Mouse (Mus musculus) CH12.LX (cell line): Measurements from ENCODE around the gene Cyp4f40. TPM values are rescaled to one million over a fixed set of nuclear protein-coding genes. Genes with fewer than 3 reads are reported as not detected.

Experiments used
- DNase-seq: peaks from one replicate; pipeline ENCODE4 v3.0.0-alpha.2; 2013; ENCODE audit errors: extremely low read depth
- H3K27ac ChIP-seq: 2 replicates; pipeline ENCODE4 v1.5.1; 2012; ENCODE audit warnings: low read depth, mild to moderate bottlenecking, control low read depth, moderate library complexity; ENCODE audit not compliant: insufficient read depth
- H3K27me3 ChIP-seq: replicated peaks from 2 replicates; pipeline ENCODE3; 2012; ENCODE audit warnings: inconsistent platforms
- H3K36me3 ChIP-seq, 2 experiments: replicated peaks in 1 of 2; 2 replicates each; pipeline versions ENCODE3 to v1.6.1; 2012; ENCODE audit warnings: inconsistent platforms in 1 of 2, low read length in 1 of 2, mild to moderate bottlenecking in 1 of 2, mixed read lengths in 1 of 2, moderate library complexity in 1 of 2; ENCODE audit not compliant: control insufficient read depth in 1 of 2, insufficient read depth in 1 of 2
- H3K4me1 ChIP-seq, 2 experiments: 2 replicates each; pipeline ENCODE4 v1.6.1; 2012; ENCODE audit warnings: inconsistent platforms in 1 of 2, moderate library complexity in 1 of 2; ENCODE audit not compliant: insufficient read depth in 2 of 2, control insufficient read depth in 1 of 2
- H3K4me2 ChIP-seq: 2 replicates; pipeline ENCODE4 v1.6.1; 2012; ENCODE audit warnings: low read depth, mild to moderate bottlenecking, control low read depth; ENCODE audit not compliant: poor library complexity, insufficient read depth, severe bottlenecking
- H3K4me3 ChIP-seq, 3 experiments: fragments of 150-350 bp in 1 of 3; sonication (generic) in 1 of 3; replicated peaks in 1 of 3; 2 replicates each; pipeline versions ENCODE3 to v1.5.1; 2011 to 2012; ENCODE audit warnings: low read depth in 2 of 3, low read length in 2 of 3, mild to moderate bottlenecking in 2 of 3, moderate library complexity in 2 of 3, control low read depth in 1 of 3, improper control_type of control experiment in 1 of 3, inconsistent platforms in 1 of 3, mixed read lengths in 1 of 3; ENCODE audit not compliant: poor library complexity in 1 of 3
- H3K79me2 ChIP-seq: replicated peaks from 2 replicates; pipeline ENCODE4 v1.6.1; 2012; ENCODE audit warnings: mild to moderate bottlenecking, moderate library complexity; ENCODE audit not compliant: control insufficient read depth, poor library complexity, insufficient read depth, severe bottlenecking; ENCODE audit errors: extremely low read depth
- H3K9ac ChIP-seq: 2 replicates; pipeline ENCODE4 v1.6.1; 2012; ENCODE audit warnings: low read depth, mild to moderate bottlenecking, control low read depth, moderate library complexity; ENCODE audit not compliant: insufficient read depth
- H3K9me3 ChIP-seq: replicated peaks from 2 replicates; pipeline ENCODE3; 2012; ENCODE audit warnings: low read length, inconsistent platforms, mixed read lengths
- CHD2 ChIP-seq: IDR thresholded peaks from 2 replicates; pipeline ENCODE4 v1.6.1; 2011; ENCODE audit warnings: low read length, improper control_type of control experiment
- CTCF ChIP-seq, 2 experiments: IDR thresholded peaks in 1 of 2; conservative IDR thresholded peaks in 1 of 2; 2 replicates each; pipeline ENCODE4 v1.5.1; 2011 to 2012; ENCODE audit warnings: low read depth in 2 of 2, low read length in 2 of 2, improper control_type of control experiment in 1 of 2, inconsistent platforms in 1 of 2, mild to moderate bottlenecking in 1 of 2, moderate library complexity in 1 of 2
- GABPA ChIP-seq: IDR thresholded peaks from 2 replicates; pipeline ENCODE4 v1.6.1; 2012; ENCODE audit warnings: low read depth, low read length, improper control_type of control experiment, inconsistent platforms; ENCODE audit not compliant: insufficient replicate concordance
- HCFC1 ChIP-seq: IDR thresholded peaks from 2 replicates; pipeline ENCODE4 v1.6.1; 2012; ENCODE audit warnings: low read depth, mild to moderate bottlenecking, inconsistent platforms, low read length, improper control_type of control experiment
- IRF4 ChIP-seq: IDR thresholded peaks from 2 replicates; pipeline ENCODE4 v1.6.1; 2014; ENCODE audit warnings: low read depth, mild to moderate bottlenecking, inconsistent platforms, low read length, improper control_type of control experiment
- JUN ChIP-seq: IDR thresholded peaks from 2 replicates; pipeline ENCODE4 v1.6.1; 2011; ENCODE audit warnings: low read depth, mild to moderate bottlenecking, low read length, improper control_type of control experiment, moderate library complexity; ENCODE audit not compliant: insufficient read depth
- JUND ChIP-seq: conservative IDR thresholded peaks from 2 replicates; pipeline ENCODE4 v1.6.1; 2011; ENCODE audit warnings: low read depth, low read length, improper control_type of control experiment
- KAT2A ChIP-seq: IDR thresholded peaks from 2 replicates; pipeline ENCODE4 v1.6.1; 2012; ENCODE audit warnings: low read length, improper control_type of control experiment, inconsistent platforms; ENCODE audit not compliant: insufficient replicate concordance
- MAFK ChIP-seq: IDR thresholded peaks from 2 replicates; pipeline ENCODE4 v1.6.1; 2011; ENCODE audit warnings: low read length, improper control_type of control experiment; ENCODE audit not compliant: insufficient replicate concordance
- MEF2A ChIP-seq: IDR thresholded peaks from 2 replicates; pipeline ENCODE4 v1.6.1; 2014; ENCODE audit warnings: low read depth, mild to moderate bottlenecking, inconsistent platforms, low read length, improper control_type of control experiment, borderline replicate concordance
- NRF1 ChIP-seq: IDR thresholded peaks from 2 replicates; pipeline ENCODE4 v1.6.1; 2014; ENCODE audit warnings: low read depth, mild to moderate bottlenecking, inconsistent platforms, low read length, improper control_type of control experiment, moderate library complexity
- POLR2A ChIP-seq: IDR thresholded peaks from 2 replicates; pipeline ENCODE4 v1.6.1; 2011; ENCODE audit warnings: low read depth, mild to moderate bottlenecking, improper control_type of control experiment, low read length
- POLR2AphosphoS2 ChIP-seq: IDR thresholded peaks from 2 replicates; pipeline ENCODE4 v1.6.1; 2011; ENCODE audit warnings: low read depth, low read length, improper control_type of control experiment
- SIN3A ChIP-seq: IDR thresholded peaks from 2 replicates; pipeline ENCODE4 v1.6.1; 2012; ENCODE audit warnings: low read length, improper control_type of control experiment, inconsistent platforms
- TBP ChIP-seq: conservative IDR thresholded peaks from 2 replicates; pipeline ENCODE4 v1.6.1; 2011; ENCODE audit warnings: low read depth, low read length, improper control_type of control experiment
- TCF12 ChIP-seq: IDR thresholded peaks from 2 replicates; pipeline ENCODE4 v1.6.1; 2014; ENCODE audit warnings: low read depth, mild to moderate bottlenecking, inconsistent platforms, low read length, improper control_type of control experiment
- UBTF ChIP-seq: IDR thresholded peaks from 2 replicates; pipeline ENCODE4 v1.6.1; 2012; ENCODE audit warnings: low read depth, mild to moderate bottlenecking, inconsistent platforms, low read length, improper control_type of control experiment, moderate library complexity
- USF2 ChIP-seq: conservative IDR thresholded peaks from 2 replicates; pipeline ENCODE4 v1.6.1; 2011; ENCODE audit warnings: low read depth, low read length, improper control_type of control experiment
- ZC3H11A ChIP-seq: IDR thresholded peaks from 2 replicates; pipeline ENCODE4 v1.6.1; 2012; ENCODE audit warnings: low read depth, mild to moderate bottlenecking, inconsistent platforms, low read length, improper control_type of control experiment
- ZMIZ1 ChIP-seq: IDR thresholded peaks from 2 replicates; pipeline ENCODE4 v1.6.1; 2012; ENCODE audit warnings: low read depth, mild to moderate bottlenecking, inconsistent platforms, low read length, improper control_type of control experiment
- ZNF384 ChIP-seq: IDR thresholded peaks from 2 replicates; pipeline ENCODE4 v1.6.1; 2012; ENCODE audit warnings: low read depth, low read length, improper control_type of control experiment, inconsistent platforms
- dilution Hi-C: fragments of 300-500 bp; cut with MboI; formaldehyde crosslinking; loops from 2 replicates; pipeline ENCODE4 v1.14.3; 2020; ENCODE audit warnings: low sequenced_read_pairs; ENCODE audit not compliant: extremely low pct_unique_long_range_greater_than_20kb, extremely low pct_ligation_motif_present
- in situ Hi-C: fragments of 300-500 bp; cut with MboI; formaldehyde crosslinking; loops from 3 replicates; pipeline ENCODE4 v1.14.3; 2019; ENCODE audit warnings: low sequenced_read_pairs, low pct_ligation_motif_present, low pct_unique_long_range_greater_than_20kb, mixed read lengths
- polyA plus RNA-seq: library from polyadenylated mRNA; unstranded; fragments of >175 nt; gene quantifications from 2 replicates; pipeline ENCODE4 v1.2.1, GENCODE M21; 2012; ENCODE audit warnings: low read depth; ENCODE audit not compliant: insufficient read length
- total RNA-seq, 2 experiments: library from RNA; depleted of rRNA; stranded (reverse); fragments of 300-350 nt in 1 of 2; fragments of >200 nt in 1 of 2; gene quantifications; 2 replicates each; pipeline ENCODE4 v1.2.3; 2012 to 2014

Cyp4f40 gene
- total and polyA plus RNA-seq, 3 experiments = 0.08 to 0.44 (median 0.40) TPM

DNA sequence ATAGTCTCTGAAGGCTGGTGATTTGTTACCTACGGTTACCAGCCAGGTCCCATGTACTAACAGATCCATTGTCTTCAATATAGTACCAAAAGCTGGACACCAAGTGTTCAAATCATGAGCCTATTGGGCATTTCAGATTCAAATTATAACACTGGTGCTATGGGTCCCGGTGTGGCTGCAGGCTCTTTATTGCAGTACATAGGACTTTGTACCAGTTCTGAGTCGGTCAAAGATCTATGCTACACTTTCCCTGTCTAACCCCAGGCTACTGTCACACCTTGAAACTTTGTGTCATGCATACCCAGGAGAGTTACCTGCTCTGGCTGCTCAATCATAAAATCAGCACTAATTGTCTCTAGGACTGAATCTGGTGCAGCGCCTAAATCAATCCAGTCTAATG, 4.8 kb upstream of the Cyp4f40 start:
- DNase-seq = no peak
- H3K4me2 ChIP-seq = no peak overlapping the region
- no peak overlapping the region for H3K27ac ChIP-seq
- no peak overlapping the region for H3K9ac ChIP-seq
- TF ChIP-seq MAFK (no peak), JUN (no peak), UBTF (no peak), JUND (no peak), POLR2AphosphoS2 (no peak), CHD2 (no peak), KAT2A (no peak)
- no peaks in the 10 kb centered on the region for H3K36me3 ChIP-seq
- H3K4me3 ChIP-seq = no peak overlapping the region
- in situ Hi-C loops = no loop called here
- H3K9me3 ChIP-seq = no peaks in the 10 kb centered on the region
- H3K79me2 ChIP-seq = no peaks in the 10 kb centered on the region
- H3K27me3 ChIP-seq = no peaks in the 10 kb centered on the region
- dilution Hi-C loops = no loop called here
- H3K4me1 ChIP-seq = peaks cover 0 to under 1% of the 10 kb centered on the region in 2 experiments; a peak in 1 of 4 replicates

DNA sequence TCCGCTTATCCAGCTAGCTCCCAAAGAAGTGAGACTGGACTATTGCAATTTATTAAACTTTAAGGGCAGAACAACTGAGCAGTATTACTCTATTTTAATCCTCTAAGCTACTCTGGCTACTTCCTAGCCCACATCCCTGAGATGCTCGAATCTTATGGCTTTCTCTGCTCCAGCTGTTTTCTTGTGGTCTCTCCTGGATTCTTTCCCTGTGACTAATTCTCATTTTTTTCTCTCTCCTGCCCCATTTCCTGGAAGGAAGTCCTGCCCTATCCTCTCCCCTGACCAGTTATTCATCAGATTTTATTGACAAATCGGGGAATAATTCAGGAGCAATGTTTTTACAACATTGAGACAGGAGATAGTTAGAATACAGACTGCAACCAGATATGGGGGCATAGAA, 1.7 kb upstream of the Cyp4f40 start:
- in situ Hi-C loops = no loop called here
- TF ChIP-seq CHD2 (no peak), JUN (no peak), NRF1 (no peak), ZMIZ1 (no peak), MEF2A (no peak), TCF12 (no peak), USF2 (no peak), ZNF384 (no peak), MAFK (no peak), KAT2A (no peak), CTCF (conservative IDR thresholded peaks at IDR 0.05 in 1 of 2, IDR thresholded peaks at IDR 0.05 in 1 of 2; ENCODE audit: low read depth in 2 of 2, low read length in 2 of 2) (no peak), UBTF (no peak), ZC3H11A (no peak), GABPA (no peak), TBP (no peak), IRF4 (no peak), HCFC1 (no peak), SIN3A (no peak), POLR2A (no peak)
- dilution Hi-C loops = no loop called here

More for the DNA sequence above, 1.7 kb upstream of the Cyp4f40 start:
- no peak for DNase-seq
- no peak overlapping the region for H3K4me2 ChIP-seq
- H3K27ac ChIP-seq = no peak overlapping the region
- no peaks in the 10 kb centered on the region for H3K36me3 ChIP-seq
- H3K4me3 ChIP-seq = no peak overlapping the region
- H3K4me1 ChIP-seq = peaks cover 0 to 14% of the 10 kb centered on the region in 2 experiments; a peak in 3 of 4 replicates
- no peak overlapping the region for H3K9ac ChIP-seq
- H3K9me3 ChIP-seq = no peaks in the 10 kb centered on the region
- no peaks in the 10 kb centered on the region for H3K79me2 ChIP-seq
- no peaks in the 10 kb centered on the region for H3K27me3 ChIP-seq
